Mouse (Mus musculus): ENCODE measurements at regions not wholly inside any gene's neighbourhood (a gene's known extent, or its start where the extent isn't known, plus 50 kb on each side); places are given as distances from the start of the nearest gene placed in this dataset.

DNA sequence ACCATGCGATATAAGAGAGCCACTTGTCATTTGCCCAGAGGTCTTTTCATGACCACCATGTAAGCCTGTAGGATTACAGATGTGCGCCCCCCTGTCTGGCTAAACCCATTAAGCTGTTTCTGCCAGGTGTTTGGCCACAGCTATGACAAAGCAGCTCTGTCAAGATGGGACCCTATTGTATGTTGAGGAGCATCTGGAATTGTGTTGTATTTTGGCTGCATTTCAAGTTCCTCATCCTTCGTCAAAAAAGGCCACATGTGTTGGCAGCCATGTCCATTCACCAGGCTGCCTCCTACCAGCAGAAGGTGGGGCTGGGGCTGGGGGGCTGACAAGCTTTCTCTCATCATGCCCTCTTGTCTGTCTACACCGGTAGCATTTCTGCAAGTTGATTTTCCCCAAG is 65.7 kb upstream of the Lsm14a start:
- Histone ChIP-seq H3K4me3 (ENCODE audit: insufficient read depth in 1 of 2, low read depth in 1 of 2, low read length in 2 of 2, poor library complexity in 1 of 2, severe bottlenecking in 1 of 2) (no peak overlapping the region), H3K9ac (ENCODE audit: insufficient read depth, low read depth, low read length, poor library complexity, severe bottlenecking) (no peak overlapping the region)
- in situ Hi-C loops (cut with MboI; ENCODE audit: low sequenced_read_pairs in 2 of 2, unreplicated experiment in 2 of 2) = no loop called here

DNA sequence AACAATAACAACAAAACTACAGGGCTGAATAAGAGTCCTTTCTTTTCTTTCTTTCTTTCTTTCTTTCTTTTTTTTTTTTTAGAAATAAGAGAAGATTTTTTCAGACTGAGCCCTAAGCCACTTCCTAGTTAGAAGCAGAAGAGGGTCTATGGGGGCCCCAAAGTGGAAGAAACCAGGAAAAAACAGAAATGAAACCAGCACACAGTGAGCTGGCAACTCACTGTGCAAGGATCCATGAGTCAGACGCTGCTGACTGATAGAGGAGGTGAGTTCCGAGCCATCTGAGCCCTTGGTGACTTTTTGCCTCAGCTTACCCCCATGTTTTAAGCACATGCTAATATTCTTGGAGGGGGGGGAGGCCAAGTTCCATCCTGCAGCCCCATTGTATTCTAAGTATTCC is 55.2 kb upstream of the Lsm14a start:
- H3K4me1 ChIP-seq (ENCODE audit: control insufficient read depth in 2 of 2, insufficient read depth in 2 of 2, low read length in 2 of 2, poor library complexity in 1 of 2) = no peaks in the 10 kb centered on the region
- H3K9ac ChIP-seq (ENCODE audit: insufficient read depth, low read depth, low read length, poor library complexity, severe bottlenecking) = no peak overlapping the region
- no peak for DNase-seq (ENCODE audit: low read depth, low spot score)
- H3K27ac ChIP-seq (ENCODE audit: insufficient read depth, low read depth, low read length, poor library complexity, severe bottlenecking) = no peak overlapping the region
- H3K9me3 ChIP-seq (ENCODE audit: control insufficient read depth, insufficient read depth, low read depth, low read length) = no peaks in the 10 kb centered on the region
- no peak for TF ChIP-seq HCFC1 (IDR thresholded peaks at IDR 0.05; ENCODE audit: borderline replicate concordance, insufficient read depth, low read length)
- TF ChIP-seq CHD2 (IDR thresholded peaks at IDR 0.05; ENCODE audit: low read depth, low read length) = no peak
- TF ChIP-seq ZNF384 (IDR thresholded peaks at IDR 0.05; ENCODE audit: low read depth, low read length) = no peak
- TF ChIP-seq ZC3H11A (IDR thresholded peaks at IDR 0.05; ENCODE audit: borderline replicate concordance, low read depth, low read length) = no peak
- no peak for TF ChIP-seq MAFK (IDR thresholded peaks at IDR 0.05; ENCODE audit: insufficient read depth, low read depth, low read length)
- in situ Hi-C loops (cut with MboI; ENCODE audit: low sequenced_read_pairs in 2 of 2, unreplicated experiment in 2 of 2) = no loop called here
- H3K4me3 ChIP-seq (ENCODE audit: insufficient read depth in 1 of 2, low read depth in 1 of 2, low read length in 2 of 2, poor library complexity in 1 of 2, severe bottlenecking in 1 of 2) = no peak overlapping the region
- H3K36me3 ChIP-seq (ENCODE audit: control insufficient read depth, insufficient read depth, low read length, poor library complexity, severe bottlenecking) = no peaks in the 10 kb centered on the region

More for the DNA sequence above, 65.7 kb upstream of the Lsm14a start:
- TF ChIP-seq ZNF384 (IDR thresholded peaks at IDR 0.05; ENCODE audit: low read depth, low read length) (no peak), CHD2 (IDR thresholded peaks at IDR 0.05; ENCODE audit: low read depth, low read length) (no peak), MAFK (IDR thresholded peaks at IDR 0.05; ENCODE audit: insufficient read depth, low read depth, low read length) (no peak), HCFC1 (IDR thresholded peaks at IDR 0.05; ENCODE audit: borderline replicate concordance, insufficient read depth, low read length) (no peak), ZC3H11A (IDR thresholded peaks at IDR 0.05; ENCODE audit: borderline replicate concordance, low read depth, low read length) (no peak)
- Histone ChIP-seq H3K36me3 (ENCODE audit: control insufficient read depth, insufficient read depth, low read length, poor library complexity, severe bottlenecking) (no peaks in the 10 kb centered on the region), H3K4me1 (ENCODE audit: control insufficient read depth in 2 of 2, insufficient read depth in 2 of 2, low read length in 2 of 2, poor library complexity in 1 of 2) (peaks cover 3 to 6% of the 10 kb centered on the region in 2 experiments; a peak in 2 of 4 replicates), H3K9me3 (ENCODE audit: control insufficient read depth, insufficient read depth, low read depth, low read length) (no peaks in the 10 kb centered on the region), H3K27ac (ENCODE audit: insufficient read depth, low read depth, low read length, poor library complexity, severe bottlenecking) (no peak overlapping the region)
- DNase-seq (ENCODE audit: low read depth, low spot score) = no peak

DNA sequence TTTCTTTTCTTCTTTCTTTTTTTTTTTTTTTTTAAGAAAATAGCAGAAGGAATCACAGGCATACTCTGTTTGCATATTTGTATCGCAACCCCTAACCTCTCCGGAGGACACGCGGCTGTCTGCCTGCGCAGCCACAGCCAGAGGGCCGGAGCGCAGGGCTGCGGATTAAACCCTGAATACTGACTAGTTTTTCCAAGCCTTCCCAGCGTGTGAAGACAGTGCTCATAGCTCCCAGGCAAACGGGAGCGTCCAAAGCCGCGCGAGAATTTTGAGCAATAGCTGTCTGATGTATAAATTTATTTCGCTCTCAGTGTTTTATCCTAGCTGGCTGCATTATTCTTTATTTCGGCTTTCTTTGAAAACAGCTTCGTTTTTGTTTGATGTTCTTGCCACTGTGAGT is 51.1 kb upstream of the Lsm14a start:
- Histone ChIP-seq H3K27ac (ENCODE audit: insufficient read depth, low read depth, low read length, poor library complexity, severe bottlenecking) (no peak overlapping the region), H3K4me1 (ENCODE audit: control insufficient read depth in 2 of 2, insufficient read depth in 2 of 2, low read length in 2 of 2, poor library complexity in 1 of 2) (peaks cover 0 to 2% of the 10 kb centered on the region in 2 experiments; a peak in 1 of 4 replicates), H3K36me3 (ENCODE audit: control insufficient read depth, insufficient read depth, low read length, poor library complexity, severe bottlenecking) (no peaks in the 10 kb centered on the region), H3K9me3 (ENCODE audit: control insufficient read depth, insufficient read depth, low read depth, low read length) (no peaks in the 10 kb centered on the region), H3K9ac (ENCODE audit: insufficient read depth, low read depth, low read length, poor library complexity, severe bottlenecking) (no peak overlapping the region), H3K4me3 (ENCODE audit: insufficient read depth in 1 of 2, low read depth in 1 of 2, low read length in 2 of 2, poor library complexity in 1 of 2, severe bottlenecking in 1 of 2) (no peak overlapping the region)
- DNase-seq (ENCODE audit: low read depth, low spot score) = no peak
- in situ Hi-C loops (cut with MboI; ENCODE audit: low sequenced_read_pairs in 2 of 2, unreplicated experiment in 2 of 2) = no loop called here
- TF ChIP-seq MAFK (IDR thresholded peaks at IDR 0.05; ENCODE audit: insufficient read depth, low read depth, low read length) = no peak
- TF ChIP-seq CHD2 (IDR thresholded peaks at IDR 0.05; ENCODE audit: low read depth, low read length) = no peak
- TF ChIP-seq ZC3H11A (IDR thresholded peaks at IDR 0.05; ENCODE audit: borderline replicate concordance, low read depth, low read length) = no peak
- no peak for TF ChIP-seq HCFC1 (IDR thresholded peaks at IDR 0.05; ENCODE audit: borderline replicate concordance, insufficient read depth, low read length)
- no peak for TF ChIP-seq ZNF384 (IDR thresholded peaks at IDR 0.05; ENCODE audit: low read depth, low read length)
